Mouse (Mus musculus) c-Kit-positive CD71-positive TER-119-positive erythroid progenitor cells, embryonic 14.5 days (primary cell): ENCODE measurements around the gene Mfap1b.
"Not testable (repeated sequence)": the region's sequence is repeated elsewhere in the genome, so short reads cannot be mapped to it uniquely, and the experiment has no call there.

Experiments used
- DNase-seq: peaks from one replicate; pipeline ENCODE4 v3.0.0-alpha.2; 2013; ENCODE audit warnings: low spot score

Gene Mfap1b

GRCm38 (mm10) chr2:121472783-121473182 is 1.1 kb downstream of the Mfap1b start:
- not testable (repeated sequence) for DNase-seq

GRCm38 (mm10) chr2:121468982-121469381 is 4.9 kb downstream of the Mfap1b start:
- not testable (repeated sequence) for DNase-seq

GRCm38 (mm10) chr2:121460071-121460470 is 13.8 kb downstream of the Mfap1b start:
- no peak for DNase-seq

- peak; percentile 88 for DNase-seq
Measured at GRCm38 (mm10) chr2:121456692-121457642, 16.9 kb downstream of the Mfap1b start, which contains the start of gene Serinc4. Serinc4 (minus strand) TSS chr2:121456781.

- DNase-seq: no peak
Measured at GRCm38 (mm10) chr2:121455534-121455933, 18.3 kb downstream of the Mfap1b start.

- no peak for DNase-seq
Measured at GRCm38 (mm10) chr2:121453917-121454316, 19.9 kb downstream of the Mfap1b start.

GRCm38 (mm10) chr2:121452990-121453389 is 20.9 kb downstream of the Mfap1b start, which contains the start of gene Hypk:
Hypk (plus strand) TSS chr2:121453290.
- no peak for DNase-seq

- DNase-seq: no peak
Measured at GRCm38 (mm10) chr2:121452361-121452760, 21.5 kb downstream of the Mfap1b start.

GRCm38 (mm10) chr2:121450093-121450492 is 23.8 kb downstream of the Mfap1b start:
- DNase-seq: no peak

- no peak for DNase-seq
Measured at GRCm38 (mm10) chr2:121449545-121450011, 24.3 kb downstream of the Mfap1b start.

GRCm38 (mm10) chr2:121448739-121449535 is 24.9 kb downstream of the Mfap1b start, which contains the start of gene Serf2:
Serf2 (plus strand) TSS chr2:121449195.
- DNase-seq: peak; percentile 97

- peak; percentile 37 for DNase-seq
Measured at GRCm38 (mm10) chr2:121448136-121448535, 25.7 kb downstream of the Mfap1b start.

- DNase-seq: no peak
Measured at GRCm38 (mm10) chr2:121447006-121447405, 26.9 kb downstream of the Mfap1b start.

- no peak for DNase-seq
Measured at GRCm38 (mm10) chr2:121446506-121446905, 27.4 kb downstream of the Mfap1b start.

GRCm38 (mm10) chr2:121445117-121445516 is 28.8 kb downstream of the Mfap1b start:
- no peak for DNase-seq

GRCm38 (mm10) chr2:121444178-121444577 is 29.7 kb downstream of the Mfap1b start, which contains the start of gene Ell3:
Ell3 (minus strand) TSS chr2:121444278.
- no peak for DNase-seq

GRCm38 (mm10) chr2:121443068-121443349 is 30.9 kb downstream of the Mfap1b start:
- no peak for DNase-seq

GRCm38 (mm10) chr2:121442259-121443067 is 31.4 kb downstream of the Mfap1b start:
- DNase-seq: peak; percentile 73

GRCm38 (mm10) chr2:121441800-121442199 is 32.1 kb downstream of the Mfap1b start:
- DNase-seq: no peak

GRCm38 (mm10) chr2:121440834-121441605 is 32.8 kb downstream of the Mfap1b start:
- no peak for DNase-seq

GRCm38 (mm10) chr2:121439746-121440145 is 34.1 kb downstream of the Mfap1b start:
- DNase-seq: no peak
